Mouse (Mus musculus): ENCODE measurements around the gene Prkar1b. TPM values are rescaled to one million over a fixed set of nuclear protein-coding genes. Genes with fewer than 3 reads are reported as not detected.

Prkar1b gene
- total RNA-seq, 2 experiments from 2014 or later: 1.5 to 2.1 TPM

DNA sequence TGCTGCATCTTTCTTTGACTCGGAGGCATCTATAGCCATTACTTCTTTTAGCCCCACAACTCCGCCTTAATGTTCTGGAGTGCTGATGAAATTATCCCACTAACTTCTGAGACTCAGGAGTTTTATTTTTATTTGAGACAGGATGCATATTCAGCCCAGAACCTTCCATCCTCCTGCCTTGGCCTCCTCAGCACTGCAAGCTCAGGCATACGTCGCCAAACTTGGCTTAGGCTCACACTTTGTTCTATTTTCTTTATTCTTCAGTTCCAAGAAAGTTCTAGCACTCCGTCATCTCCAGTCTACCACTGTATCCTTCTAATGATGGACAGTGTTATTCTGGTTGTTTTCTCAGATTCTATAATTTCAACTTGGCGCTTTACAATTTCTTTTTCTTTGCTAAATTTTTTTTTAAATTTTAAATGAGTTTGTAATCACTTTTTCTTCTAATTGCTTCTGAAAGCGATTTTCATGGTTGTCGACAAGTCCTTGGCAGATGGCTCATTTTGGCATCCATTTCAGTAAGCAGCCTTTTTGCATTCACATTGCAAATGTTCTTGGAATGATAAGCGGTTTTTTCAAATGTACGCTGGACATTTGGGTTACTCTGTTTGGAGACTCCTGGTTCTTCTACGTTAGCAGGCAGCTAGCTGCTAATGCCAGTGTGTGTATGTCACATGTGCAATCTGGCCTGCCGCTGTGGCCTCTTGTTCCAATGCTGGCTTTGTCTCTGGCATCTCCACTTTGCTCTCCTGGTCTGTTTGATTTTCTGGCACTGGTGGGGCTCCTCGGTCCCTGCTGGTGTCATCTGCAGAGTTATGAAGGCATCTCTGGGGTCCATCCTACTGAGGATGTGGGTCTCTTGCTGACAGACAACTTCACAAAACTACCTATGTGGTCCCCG, 2.4 kb downstream of the Prkar1b start:
- intact Hi-C loops (cut with DNase I): no loop called here
- DNase-seq: peak in 1 of 2 experiments; percentile 18

DNA sequence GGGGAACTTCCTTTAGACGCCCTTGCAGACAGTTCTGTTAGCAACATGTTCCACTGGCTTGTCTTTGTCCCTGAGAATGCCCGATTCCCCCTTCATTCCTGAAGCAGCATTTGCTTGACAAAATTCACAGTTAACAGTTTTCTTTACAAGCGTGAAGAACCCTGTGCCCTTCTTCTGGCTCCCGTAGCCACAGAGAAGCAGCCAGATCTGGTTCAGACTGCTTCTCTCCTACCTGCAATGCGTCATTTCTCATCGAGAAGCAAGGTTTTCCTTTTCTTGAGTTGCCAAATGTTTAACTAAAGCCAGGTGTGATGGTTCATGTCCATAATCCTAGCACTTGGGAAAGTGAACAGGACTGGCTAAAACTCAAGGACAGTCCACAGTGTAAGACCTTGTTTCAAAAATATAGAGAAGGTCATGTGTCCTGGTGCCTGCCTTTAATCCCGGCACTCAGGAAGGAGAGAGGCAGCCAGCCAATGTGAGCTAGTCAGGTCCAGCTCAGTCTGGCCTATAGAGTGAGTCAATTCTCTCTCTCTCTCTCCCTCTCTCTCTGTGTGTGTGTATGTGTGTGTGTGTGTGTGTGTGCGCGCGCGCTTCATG, 3.2 kb downstream of the Prkar1b start:
- intact Hi-C loops (cut with DNase I): no loop called here
- DNase-seq: peak in 1 of 2 experiments; percentile 33

DNA sequence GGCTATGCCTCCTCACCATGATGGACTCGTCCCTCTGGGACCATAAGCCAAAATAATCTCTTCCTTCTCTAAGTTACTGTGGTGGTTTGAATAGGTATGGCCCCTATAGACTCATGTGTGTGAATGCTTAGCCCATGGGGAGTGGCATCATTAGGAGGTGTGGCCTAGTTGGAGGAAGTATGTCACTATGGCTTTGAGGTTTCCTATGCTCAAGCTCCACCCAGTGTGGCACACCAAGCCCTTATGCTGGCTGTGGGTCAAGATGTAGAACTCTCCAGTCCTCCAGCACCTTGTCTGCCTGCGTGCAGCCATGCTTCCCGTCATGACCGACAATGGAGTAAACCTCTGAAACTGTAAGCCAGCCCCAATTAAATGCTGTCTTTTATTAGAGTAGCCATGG, 4.1 kb downstream of the Prkar1b start:
- DNase-seq: no peak
- intact Hi-C loops (cut with DNase I): no loop called here

DNA sequence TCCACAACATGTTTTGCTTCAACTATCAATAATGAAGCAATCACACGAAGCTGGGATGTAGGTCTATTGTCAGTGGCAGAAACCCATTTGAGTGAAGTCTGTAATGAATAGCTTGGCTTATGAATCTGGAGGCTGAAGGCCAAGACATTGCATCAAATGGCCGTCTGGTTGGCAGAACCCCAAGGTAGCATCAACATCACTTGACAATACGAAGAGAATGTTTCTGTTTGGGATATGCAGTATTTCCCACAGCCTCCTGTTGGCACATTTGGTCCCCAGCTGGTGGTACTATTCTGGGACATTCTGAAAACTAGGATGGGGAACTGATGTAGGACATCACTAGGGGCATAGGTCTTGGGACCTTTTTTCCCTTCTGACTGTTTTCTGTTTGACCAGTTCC, 5.9 kb downstream of the Prkar1b start:
- DNase-seq: no peak
- intact Hi-C loops (cut with DNase I): no loop called here

DNA sequence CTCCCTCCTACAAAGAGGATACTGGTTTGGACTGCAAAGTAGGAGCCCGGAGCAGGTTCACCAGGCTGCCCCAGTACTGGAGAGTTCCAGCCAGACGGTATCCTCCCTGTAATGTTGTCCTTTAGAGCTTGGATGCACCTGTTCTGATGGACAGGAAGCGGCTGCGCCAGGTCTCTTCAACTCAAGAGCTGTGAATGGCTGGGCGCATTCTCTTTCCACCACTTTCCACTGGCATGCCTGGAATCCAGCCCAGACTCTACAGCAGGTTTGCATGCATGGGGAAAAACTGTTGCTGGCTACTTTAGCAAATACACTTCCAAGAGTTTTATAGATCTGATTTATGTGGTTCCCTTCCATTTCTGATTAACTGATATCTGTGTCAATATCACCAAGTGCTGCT, 8.5 kb downstream of the Prkar1b start:
- intact Hi-C loops (cut with DNase I): no loop called here
- DNase-seq: peak; percentile 12 to 67

GRCm38 (mm10) chr5:139140589-139140988, 9.2 kb downstream of the Prkar1b start:
- DNase-seq: no peak
- intact Hi-C loops (cut with DNase I): no loop called here

- DNase-seq: no peak
- intact Hi-C loops (cut with DNase I): no loop called here
Measured at GRCm38 (mm10) chr5:139138926-139139472, 10.8 kb downstream of the Prkar1b start.

- intact Hi-C loops (cut with DNase I): no loop called here
- peak; percentile 23 to 43 for DNase-seq
Measured at GRCm38 (mm10) chr5:139138261-139138925, 11.4 kb downstream of the Prkar1b start.

- intact Hi-C loops (cut with DNase I): no loop called here
- no peak for DNase-seq
Measured at GRCm38 (mm10) chr5:139137176-139137575, 12.6 kb downstream of the Prkar1b start.

- DNase-seq: no peak
- intact Hi-C loops (cut with DNase I): no loop called here
Measured at GRCm38 (mm10) chr5:139136341-139136740, 13.5 kb downstream of the Prkar1b start.

GRCm38 (mm10) chr5:139134501-139134900, 15.3 kb downstream of the Prkar1b start:
- intact Hi-C loops (cut with DNase I): no loop called here
- no peak for DNase-seq

GRCm38 (mm10) chr5:139130351-139130750, 19.4 kb downstream of the Prkar1b start:
- intact Hi-C loops (cut with DNase I): no loop called here
- DNase-seq: no peak

GRCm38 (mm10) chr5:139129572-139130151, 20.1 kb downstream of the Prkar1b start:
- intact Hi-C loops (cut with DNase I): no loop called here
- peak in 1 of 2 experiments; percentile 9 for DNase-seq

GRCm38 (mm10) chr5:139129078-139129477, 20.7 kb downstream of the Prkar1b start:
- intact Hi-C loops (cut with DNase I): no loop called here
- no peak for DNase-seq

GRCm38 (mm10) chr5:139128476-139129065, 21.2 kb downstream of the Prkar1b start:
- no peak for DNase-seq
- intact Hi-C loops (cut with DNase I): no loop called here

GRCm38 (mm10) chr5:139125717-139126116, 24.1 kb downstream of the Prkar1b start:
- intact Hi-C loops (cut with DNase I): no loop called here
- DNase-seq: no peak

DNA sequence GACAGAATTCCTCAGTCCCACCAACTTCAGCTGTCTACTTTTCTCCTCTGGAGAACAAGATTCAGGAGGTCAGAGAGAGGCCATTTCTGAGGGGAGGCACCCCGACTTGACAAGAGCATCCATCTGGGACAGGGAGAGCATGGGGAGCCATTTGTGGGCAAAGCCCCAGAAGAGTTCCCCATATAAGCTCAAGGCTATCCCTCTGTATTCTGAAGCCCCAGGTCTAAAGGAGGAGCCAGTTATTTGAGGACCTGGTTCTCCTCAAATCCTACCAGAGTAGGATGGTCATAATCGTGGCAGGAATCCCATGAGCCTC, 30.9 kb downstream of the Prkar1b start:
- intact Hi-C loops (cut with DNase I): no loop called here
- DNase-seq: no peak

- peak; percentile 23 to 25 for DNase-seq
- intact Hi-C loops (cut with DNase I): no loop called here
Measured at GRCm38 (mm10) chr5:139118139-139118960, 31.5 kb downstream of the Prkar1b start.

GRCm38 (mm10) chr5:139115507-139115906, 34.3 kb downstream of the Prkar1b start:
- no peak for DNase-seq
- intact Hi-C loops (cut with DNase I): no loop called here

DNA sequence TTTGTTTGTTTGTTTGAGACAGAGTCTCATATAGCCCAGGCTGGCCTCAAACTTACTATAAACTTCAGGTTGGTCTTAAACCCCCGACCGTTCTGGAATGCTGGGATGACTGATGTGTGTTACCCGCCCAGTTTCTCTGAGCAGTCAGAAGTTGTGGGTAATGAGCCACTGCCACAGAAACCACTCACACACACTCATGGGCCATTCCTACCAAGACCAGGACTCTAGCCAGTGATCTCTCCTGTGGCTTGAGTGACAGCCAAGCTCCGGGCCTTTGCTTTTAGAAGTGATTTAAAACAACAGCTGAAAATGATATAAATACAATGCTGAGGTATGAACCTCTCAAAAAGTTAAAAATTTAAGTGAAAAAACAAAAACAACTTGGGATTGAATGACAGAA, 34.9 kb downstream of the Prkar1b start:
- no peak for DNase-seq
- intact Hi-C loops (cut with DNase I): no loop called here

All from heart, postnatal 14 days (tissue).